Mouse (Mus musculus): ENCODE measurements at regions not wholly inside any gene's neighbourhood (a gene's known extent, or its start where the extent isn't known, plus 50 kb on each side); places are given as distances from the start of the nearest gene placed in this dataset.

DNA sequence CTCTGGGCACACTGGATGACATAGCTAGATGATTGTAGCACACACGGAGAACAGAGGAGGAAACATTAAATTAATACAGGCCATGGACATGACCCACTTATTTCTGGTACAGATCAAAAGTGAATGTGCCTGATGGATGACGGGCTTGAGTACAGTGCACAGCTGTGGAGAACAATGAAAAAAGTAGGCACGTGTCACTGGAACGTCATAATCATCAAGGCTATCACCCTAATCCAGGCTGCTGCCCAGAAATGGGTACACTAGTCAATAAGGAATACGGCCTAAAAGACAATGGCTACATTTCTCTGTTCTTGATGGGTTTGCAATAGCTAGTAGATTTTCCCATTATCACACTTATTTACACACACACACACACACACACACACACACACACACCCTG is 118.3 kb upstream of the Prdm1 start:
- DNase-seq (ENCODE audit: extremely low read depth, low read depth) = no peak

DNA sequence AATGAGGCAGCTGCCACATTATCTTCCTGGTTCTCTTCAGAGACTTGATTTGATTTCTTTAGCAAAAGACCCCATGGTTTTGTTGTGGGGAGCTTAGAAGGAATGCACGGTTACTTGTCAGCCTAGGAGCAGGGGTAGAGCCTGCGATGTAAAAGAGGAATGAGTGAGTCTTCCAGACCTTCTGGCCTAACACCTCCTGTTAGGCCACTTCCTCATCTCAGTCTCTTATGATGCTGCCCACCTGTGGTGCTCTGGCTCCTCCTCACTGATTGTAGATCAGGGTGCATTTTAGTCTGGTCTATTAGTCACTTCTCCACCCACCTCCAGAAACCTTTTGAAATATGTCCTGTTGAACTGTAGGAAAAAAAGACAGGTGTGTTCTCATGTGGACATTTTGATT is 113.3 kb upstream of the Prdm1 start:
- no peak for DNase-seq (ENCODE audit: extremely low read depth, low read depth)

DNA sequence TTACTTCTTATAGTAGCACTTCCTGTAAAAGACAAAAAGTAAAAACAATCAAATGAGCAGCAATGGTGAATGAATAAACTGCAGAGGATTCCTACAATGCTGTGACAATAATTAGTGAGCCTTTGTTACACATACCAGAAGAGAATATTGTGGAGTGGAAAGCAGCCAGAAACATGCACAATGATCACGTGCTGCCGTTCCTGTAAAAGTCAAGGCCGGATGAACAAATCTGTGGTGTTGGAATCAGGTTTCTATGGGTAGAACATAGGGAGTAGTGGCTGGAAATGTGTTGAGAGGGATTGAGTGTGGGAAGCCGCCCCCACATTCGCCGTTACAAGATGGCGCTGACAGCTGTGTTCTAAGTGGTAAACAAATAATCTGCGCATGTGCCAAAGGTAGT is 112.3 kb upstream of the Prdm1 start:
- DNase-seq (ENCODE audit: extremely low read depth, low read depth) = no peak

DNA sequence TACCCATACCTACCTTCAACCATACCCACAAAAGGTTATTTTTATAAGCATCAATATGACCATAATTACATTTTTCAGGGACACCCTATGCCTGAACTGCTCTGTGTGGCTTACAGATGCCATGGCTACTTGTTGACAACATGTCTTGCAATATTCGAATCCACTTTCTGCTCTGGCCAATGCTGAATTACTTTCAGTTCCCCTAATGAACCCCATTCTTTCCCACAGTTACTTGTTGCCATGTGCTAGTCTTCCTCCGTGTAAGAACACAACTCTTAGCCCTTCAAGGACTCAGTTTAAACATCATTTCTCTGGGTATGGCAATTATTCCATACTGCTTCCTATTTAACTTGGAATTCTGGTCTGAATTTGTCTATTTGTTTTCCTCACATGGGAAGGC is 110.4 kb upstream of the Prdm1 start:
- no peak for DNase-seq (ENCODE audit: extremely low read depth, low read depth)

DNA sequence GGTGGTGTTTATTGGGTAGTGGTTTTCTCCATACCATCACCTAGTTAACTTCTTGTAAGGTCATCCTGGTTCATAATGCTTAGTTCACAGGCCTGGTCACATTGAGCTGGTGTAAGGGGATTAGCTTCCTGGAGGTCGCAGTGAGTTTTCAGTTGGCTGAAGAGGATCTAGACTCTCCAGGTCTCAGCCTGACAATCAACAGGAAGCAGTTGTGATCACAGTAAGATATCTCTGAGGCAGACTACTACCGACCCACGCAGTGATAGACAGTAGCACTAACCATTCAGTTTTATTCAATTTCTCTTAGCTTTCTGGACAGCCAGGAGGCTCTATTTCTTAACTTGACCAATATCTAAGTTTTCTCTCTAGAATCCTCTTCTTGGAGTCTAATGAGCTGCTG is 108.5 kb upstream of the Prdm1 start:
- DNase-seq (ENCODE audit: extremely low read depth, low read depth) = peak; percentile 73

DNA sequence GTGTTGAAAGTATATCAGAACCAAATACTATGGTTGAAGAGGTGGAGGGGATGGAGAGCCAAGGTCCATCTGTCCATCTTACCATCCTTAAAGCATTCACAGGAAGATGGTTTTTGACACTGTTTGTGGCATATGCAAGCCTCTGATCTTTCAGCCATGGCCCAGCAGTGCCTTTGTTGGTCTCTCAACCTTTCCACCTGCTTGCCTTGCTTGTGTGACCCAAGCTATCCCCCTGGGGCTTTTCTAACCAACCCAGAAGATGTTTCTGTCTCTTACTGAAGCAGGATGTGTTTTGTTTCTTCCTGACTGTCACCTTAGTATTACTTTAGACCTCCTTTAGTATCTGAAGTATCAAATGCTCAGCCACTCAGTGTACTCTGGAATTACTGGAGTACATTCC is 107.8 kb upstream of the Prdm1 start:
- no peak for DNase-seq (ENCODE audit: extremely low read depth, low read depth)

DNA sequence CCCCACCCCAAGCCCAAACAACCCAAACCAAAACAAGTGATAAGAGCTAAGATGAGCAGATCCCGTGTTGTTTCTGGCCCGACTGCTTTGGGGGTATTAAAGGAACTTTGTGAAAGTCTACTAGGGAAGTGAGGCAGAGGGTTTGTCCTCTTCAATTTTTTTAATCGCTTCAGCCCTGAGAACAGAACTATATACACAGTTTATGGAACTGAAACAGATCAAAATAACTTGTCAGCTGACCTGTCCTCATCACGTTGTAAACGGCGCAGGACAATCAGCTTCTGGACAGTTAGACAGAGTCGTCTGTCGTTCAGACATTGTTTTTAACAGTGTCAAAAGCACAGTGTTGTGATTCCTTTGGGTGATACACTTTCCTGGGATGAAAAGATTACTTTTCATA is 103.3 kb upstream of the Prdm1 start:
- no peak for DNase-seq (ENCODE audit: extremely low read depth, low read depth)

DNA sequence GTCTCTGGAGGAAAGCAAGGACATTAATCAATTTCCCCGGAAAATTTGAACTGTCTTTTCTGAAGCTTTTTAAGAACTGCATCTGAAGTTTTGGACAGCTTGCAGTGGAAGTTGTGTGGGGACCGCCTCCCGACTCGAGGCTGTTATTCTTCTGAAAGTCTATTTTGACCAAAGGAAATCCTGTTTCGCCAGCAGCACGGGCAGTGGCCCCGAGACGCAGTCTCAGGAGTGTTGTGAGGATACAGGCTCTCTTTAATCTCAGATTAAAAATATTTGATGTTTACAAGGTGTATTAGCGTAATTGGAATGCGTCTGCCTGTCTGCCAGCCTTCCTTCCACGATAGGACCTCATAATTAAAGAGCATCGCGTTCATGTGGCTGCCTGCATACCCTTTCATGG is 102.2 kb upstream of the Prdm1 start:
- no peak for DNase-seq (ENCODE audit: extremely low read depth, low read depth)

DNA sequence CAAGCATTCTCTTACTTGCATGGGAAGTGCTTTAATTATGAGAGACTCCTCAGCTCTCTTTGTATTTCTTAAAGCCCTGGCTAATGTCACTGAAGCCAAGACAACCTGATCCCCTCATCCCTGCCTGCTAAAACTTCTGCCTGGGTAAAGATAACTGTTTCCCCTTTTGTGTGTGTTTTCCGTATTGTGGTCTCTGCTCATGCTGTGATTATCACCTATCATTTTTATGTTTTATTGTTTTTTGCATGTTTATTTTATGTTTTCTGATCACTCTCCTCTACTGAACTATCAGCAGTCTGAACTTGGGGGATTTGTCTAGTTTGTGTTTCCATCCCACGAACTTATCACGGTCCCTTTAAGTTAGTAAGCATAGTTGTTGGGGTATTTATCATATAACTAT is 100.1 kb upstream of the Prdm1 start:
- DNase-seq (ENCODE audit: extremely low read depth, low read depth) = no peak

DNA sequence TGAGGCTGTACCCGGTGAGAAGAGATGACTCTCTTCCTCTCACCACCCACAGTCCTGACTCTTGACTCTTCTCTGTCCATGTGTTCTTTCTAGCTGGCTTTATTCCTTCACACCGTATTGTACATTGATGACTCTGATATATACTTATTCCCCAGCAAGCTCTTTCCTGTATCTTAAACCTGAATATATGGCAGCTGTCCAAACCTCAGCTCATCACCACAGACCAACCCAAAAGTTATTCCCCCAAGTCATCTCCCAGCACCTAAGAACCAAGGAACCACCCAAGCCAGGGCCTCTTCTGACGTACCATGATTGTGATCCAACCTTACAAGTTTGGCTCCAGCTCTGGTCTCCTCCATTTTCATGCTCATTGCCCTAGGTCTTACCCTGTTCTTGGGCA is 99.1 kb upstream of the Prdm1 start:
- no peak for DNase-seq (ENCODE audit: extremely low read depth, low read depth)

DNA sequence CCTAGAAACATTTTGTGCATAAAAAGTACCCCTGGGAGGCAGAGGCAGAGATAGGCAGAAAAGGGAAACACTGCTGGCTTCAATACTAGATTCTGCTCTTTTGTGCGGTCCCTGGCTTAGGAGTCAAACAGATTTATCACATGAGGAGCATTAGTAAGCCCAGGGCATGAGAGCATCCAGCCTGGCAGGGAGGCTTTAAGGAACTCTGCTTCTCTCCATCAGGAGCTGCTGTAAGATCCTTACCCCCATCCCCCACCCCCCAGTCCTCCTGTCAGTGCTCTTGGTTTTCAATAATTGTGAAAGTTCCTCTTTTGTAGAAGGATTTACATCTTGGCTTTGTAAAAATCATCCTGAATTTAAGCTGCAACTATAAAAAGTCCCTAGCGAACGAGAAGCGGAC is 97.2 kb upstream of the Prdm1 start:
- no peak for DNase-seq (ENCODE audit: extremely low read depth, low read depth)

DNA sequence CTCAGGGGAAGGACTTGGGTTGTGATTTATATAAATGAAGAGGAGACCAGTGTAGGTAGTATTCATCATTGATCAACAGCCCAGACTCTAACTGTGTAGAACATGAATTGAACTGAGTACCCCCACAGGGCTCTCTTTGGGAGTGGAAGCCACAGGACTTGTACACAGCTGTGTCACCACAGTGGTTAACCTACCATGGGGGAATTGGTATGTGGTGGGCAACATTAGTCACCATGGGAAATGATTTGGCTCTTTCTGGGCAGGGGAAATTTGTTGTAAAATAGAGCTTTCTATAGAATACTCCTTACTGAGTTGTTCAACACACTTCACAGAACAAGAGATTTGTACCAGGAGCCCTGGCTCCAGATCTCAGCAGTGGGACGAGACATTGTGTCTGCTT is 87.3 kb upstream of the Prdm1 start:
- DNase-seq (ENCODE audit: extremely low read depth, low read depth) = no peak

DNA sequence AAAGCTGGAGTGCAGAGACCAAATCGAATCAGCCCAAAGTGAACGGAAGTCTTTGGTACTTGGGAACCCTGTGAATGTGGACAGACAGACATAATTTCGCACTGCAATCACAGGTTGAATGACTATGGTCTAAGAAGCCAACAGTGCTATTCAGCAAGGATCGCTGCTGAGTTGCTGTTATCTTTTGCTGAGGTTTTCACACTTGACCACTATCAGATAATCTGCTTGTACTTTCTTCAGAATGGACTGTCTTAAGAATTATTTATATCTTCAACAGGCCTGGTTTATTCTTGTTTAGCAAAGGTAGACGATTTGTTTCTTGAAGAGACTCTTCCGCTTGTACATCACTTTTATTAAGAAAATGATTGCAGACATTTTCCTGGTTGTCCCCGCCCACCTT is 84.3 kb upstream of the Prdm1 start:
- DNase-seq (ENCODE audit: extremely low read depth, low read depth) = no peak

DNA sequence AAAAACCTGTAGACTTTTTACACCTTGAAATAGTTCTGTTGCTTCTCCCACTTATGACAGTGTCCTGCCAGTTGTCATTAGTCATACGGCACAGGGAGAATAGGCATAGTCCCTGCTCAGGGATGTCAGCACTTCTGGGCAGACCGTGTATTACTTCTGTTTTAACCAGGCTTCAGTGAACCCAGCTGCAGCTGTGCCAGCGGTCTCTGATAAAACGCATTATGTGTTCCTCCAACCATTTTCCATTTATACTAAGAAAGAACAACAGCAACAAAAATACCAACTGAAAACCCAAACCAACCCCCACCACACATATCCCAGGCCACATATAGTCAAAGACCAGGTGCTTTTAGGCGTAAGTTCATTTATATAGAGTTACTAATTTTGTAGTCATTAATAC is 83.1 kb upstream of the Prdm1 start:
- DNase-seq (ENCODE audit: extremely low read depth, low read depth) = no peak

DNA sequence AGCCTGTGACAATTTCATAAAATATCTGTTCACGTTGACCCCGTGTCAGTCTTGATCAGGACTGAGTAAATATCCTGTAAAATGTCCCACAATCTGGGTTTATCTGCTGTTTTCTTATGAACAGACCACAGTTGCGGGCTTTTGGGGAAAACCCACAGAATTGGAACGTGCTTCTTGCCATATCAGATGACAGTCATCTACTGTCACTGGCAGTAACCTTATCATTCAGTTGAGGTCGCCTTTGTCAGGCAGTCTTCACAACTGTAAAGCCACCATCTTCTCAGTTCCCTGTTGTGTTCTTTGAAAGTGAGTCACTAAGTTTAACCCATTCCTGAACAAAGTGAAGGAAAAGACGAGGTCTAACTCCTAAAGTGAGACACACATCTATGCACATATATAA is 80.9 kb upstream of the Prdm1 start:
- peak; percentile 60 for DNase-seq (ENCODE audit: extremely low read depth, low read depth)

DNA sequence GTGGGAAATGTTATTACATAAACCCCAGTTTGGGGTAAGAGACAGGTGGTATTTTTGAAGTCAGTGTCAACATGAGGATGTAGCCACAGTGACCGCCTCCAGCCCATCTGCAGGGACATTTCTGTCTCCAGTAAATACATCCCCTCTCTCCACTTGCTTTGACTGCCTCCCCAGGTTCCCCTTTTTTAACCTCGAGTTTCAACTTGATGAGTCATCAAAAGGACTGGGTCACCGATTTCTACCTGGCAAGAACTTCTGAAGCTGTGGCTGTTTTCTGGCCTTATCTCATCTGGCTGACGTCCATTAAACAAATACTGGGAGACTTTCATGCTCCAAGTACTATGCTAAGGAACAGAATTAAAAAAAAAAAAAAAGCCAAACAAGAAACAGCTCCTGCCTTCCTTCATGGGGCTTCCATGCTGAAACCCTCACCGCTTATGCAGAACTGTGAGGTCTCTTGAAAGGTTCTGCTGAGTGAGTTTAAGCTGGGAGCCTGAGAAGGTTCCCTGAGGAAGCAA is 79.1 kb upstream of the Prdm1 start:
- peak; percentile 72 for DNase-seq (ENCODE audit: extremely low read depth, low read depth)

DNA sequence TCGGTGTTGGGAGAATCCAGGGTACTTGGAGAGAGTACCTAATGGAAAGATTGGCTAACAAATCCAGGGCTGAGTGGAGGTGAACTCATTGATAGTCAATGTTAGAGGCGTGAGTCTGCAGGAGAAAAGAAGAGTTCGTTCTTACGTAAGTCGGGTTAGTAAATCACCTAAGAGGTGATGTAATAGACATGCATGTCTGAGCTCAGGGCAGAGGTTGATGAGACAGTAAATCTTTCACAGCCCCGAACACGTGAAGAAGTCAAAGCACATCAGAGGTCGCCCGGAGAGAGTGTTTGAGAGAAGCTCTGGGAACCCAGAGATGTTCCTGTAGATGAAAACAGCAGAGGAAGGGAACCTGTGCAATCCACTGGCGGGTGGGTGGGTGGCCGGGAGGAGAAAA is 76.2 kb upstream of the Prdm1 start:
- no peak for DNase-seq (ENCODE audit: extremely low read depth, low read depth)

DNA sequence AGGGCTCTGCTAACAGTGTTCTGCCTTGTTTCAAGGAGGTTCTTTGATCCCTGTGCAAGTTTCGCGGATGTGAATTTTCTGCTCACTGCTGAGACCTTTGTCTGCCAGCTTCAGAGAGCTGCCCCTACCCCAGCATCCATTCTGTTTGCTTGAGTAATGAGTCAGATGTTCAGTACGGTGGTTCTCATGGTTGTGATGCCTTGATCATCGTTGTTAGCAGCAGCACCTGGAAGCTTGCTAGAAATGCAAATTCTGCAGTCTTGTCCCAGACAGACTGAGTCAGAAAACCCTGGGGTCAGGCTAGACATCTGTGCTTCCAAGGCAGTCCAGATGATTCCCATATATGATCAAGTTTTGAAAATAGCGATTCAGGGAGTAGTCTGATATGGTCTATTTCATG is 75.2 kb upstream of the Prdm1 start:
- DNase-seq (ENCODE audit: extremely low read depth, low read depth) = no peak

DNA sequence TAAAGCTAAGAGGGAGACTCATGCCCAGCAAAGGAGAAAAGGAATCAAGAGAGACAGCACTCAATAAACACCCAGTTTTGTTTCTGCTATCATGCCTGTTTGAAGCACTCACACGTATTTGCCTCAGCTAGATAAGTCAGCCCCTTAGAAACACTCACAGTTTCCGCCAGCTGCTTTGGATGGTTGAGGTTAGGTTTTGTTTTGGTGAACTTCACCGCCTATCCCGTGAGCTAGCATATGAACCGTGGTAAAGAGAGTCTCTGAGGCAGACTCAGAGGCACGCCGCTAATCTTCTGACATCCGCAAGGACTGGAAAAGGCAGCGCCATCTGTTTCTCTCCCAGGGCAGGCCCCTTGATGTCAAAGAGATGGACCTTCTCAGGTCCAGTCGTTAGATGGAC is 73.2 kb upstream of the Prdm1 start:
- no peak for DNase-seq (ENCODE audit: extremely low read depth, low read depth)

DNA sequence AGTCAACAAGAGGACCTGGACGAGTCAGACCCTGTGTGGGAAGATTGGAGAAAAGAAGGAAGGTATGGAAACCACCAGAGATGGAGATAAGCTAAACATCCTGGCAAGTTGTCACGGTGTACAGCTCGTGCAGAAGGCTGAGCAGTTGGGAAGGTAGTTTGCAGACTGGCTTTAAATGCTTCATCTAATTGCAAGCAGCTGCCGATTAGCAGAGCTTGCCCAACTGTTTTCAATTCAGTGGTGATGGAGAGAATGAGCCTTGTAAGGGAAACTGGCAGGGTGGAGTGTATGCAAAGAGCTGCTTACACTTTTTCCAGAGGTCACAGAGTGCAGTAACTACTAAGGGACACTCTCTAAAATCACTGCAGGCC is 71.6 kb upstream of the Prdm1 start:
- no peak for DNase-seq (ENCODE audit: extremely low read depth, low read depth)

DNA sequence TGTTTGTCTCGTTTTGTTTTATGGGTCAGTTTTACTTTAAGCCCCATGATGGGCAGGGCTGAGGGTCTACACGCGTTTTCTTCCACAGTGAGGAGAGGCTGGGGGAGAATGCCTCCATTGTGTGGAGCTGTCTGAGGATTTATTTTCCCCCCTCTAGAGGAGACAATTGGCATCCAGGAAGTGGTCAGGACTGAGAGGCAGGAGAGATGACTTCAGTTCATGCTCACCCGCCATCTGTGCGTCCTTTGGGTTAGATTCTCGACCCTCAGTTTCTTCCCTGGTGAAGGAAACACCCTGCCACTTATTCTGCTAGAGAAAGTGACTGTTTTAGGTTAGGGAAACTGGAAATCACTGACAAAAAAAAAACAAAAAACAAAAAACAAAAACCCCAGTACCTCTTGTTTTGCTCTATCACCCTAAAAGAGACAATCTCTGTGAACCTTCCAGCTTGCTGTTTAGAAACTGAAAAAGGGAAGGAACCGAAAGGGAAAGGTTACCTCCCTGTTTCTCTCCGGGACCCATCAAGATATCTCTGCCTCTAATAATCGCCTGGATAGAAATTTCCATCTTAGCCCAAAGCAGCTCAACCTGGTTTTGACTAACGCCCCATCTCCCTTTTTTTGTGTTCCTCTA is 71.1 kb upstream of the Prdm1 start:
- no peak for DNase-seq (ENCODE audit: extremely low read depth, low read depth)

DNA sequence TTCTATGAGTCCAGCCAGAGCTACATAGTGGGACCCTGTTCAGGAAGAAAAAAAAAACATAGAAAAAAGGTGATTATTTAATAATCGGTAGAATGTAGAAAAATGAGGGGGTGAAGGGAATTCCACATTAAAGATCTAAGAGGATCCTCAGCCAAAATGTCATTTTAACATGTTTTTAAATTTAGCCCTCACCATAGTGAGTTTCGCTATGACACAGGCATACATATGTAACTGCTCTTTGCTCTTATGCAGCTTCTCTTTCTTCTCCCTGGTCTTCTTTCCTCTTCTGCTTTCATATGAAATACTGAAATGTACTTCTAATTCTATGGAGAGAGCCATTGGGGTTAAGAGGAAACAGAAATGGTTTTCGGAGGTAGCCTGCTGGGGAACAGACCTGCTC is 70.3 kb upstream of the Prdm1 start:
- no peak for DNase-seq (ENCODE audit: extremely low read depth, low read depth)

DNA sequence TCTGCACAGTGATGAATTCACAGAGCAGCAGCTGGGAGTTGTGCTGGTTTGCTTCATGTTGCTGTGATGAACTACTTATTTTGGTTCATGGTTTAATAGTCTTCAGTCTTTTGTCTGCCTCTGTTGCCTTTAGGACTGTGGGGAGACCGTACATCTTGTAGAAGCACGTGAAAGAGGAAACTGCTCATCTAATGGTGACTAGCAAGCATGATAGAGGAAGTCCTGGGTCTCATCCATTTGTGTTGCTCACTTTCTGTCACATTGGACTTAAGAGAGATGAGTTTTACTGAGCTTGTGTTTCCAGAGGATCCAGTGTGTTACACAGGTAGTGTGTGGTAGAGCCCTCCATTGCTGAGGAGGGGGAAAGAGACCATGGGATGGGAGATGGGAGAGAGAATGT is 67.6 kb upstream of the Prdm1 start:
- DNase-seq (ENCODE audit: extremely low read depth, low read depth) = no peak

DNA sequence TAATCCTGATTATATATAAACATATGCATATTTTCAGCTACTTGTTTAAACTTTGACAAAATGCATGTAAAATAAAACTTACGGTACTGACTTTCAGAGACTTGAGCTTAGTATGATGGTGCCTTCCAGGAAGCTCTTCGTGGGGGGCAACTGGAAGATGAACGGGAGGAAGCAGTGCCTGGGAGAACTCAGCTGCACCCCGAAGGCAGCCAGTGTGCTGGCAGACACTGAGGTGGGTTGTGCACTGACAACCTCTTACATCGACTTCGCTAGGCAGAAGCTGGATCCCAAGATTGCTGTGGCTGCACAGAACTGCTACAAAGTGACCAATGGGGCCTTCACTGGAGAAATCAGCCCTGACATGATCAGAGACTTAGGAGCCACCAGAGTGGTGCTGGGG is 61.5 kb upstream of the Prdm1 start:
- no peak for DNase-seq (ENCODE audit: extremely low read depth, low read depth)

Data from MEL-GATA-1-ER (cell line).